Mouse (Mus musculus): ENCODE data around the gene Shf. TPM values are rescaled to one million over a fixed set of nuclear protein-coding genes. Genes with fewer than 3 reads are reported as not detected.

The Shf gene
- polyA plus RNA-seq, 1 experiment: 6.0 TPM

DNA sequence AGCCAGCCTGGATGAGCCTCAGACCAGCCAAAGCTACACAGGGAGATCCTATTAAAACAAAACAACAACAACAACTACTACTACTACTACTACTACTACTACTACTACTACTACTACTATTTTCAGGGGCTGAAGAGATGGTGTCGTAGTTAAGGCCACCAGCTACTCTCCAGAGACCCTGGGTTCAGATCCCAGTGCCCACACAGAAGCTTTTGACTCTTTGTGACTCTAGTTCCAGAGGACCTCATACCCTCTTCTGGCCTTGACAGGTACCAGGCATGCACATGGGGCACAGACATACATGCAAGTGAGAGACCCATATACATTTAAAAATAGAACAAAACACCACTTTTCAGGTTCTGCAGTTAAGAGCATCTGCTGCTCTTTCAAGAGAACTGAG lies 3.6 kb upstream of the Shf start:
- TF ChIP-seq POLR2A (IDR thresholded peaks at IDR 0.05; ENCODE audit: insufficient read depth, low read length) (no peak), CTCF (IDR thresholded peaks at IDR 0.05; ENCODE audit: low read depth, low read length) (no peak), EP300 (IDR thresholded peaks at IDR 0.05; ENCODE audit: insufficient read depth, low read depth, low read length) (no peak)
- Histone ChIP-seq H3K4me3 (ENCODE audit: low read depth, low read length) (no peak overlapping the region), H3K4me1 (ENCODE audit: control insufficient read depth, insufficient read depth, low read length) (no peaks in the 10 kb centered on the region), H3K36me3 (ENCODE audit: control insufficient read depth, insufficient read depth, low read length, poor library complexity, severe bottlenecking) (no peaks in the 10 kb centered on the region), H3K27me3 (ENCODE audit: control insufficient read depth, insufficient read depth, low read length, poor library complexity, severe bottlenecking) (no peaks in the 10 kb centered on the region), H3K27ac (ENCODE audit: insufficient read depth, low read length) (no peak overlapping the region), H3K9me3 (replicated peaks; ENCODE audit: control insufficient read depth, insufficient read depth, low read length, poor library complexity, severe bottlenecking) (no peaks in the 10 kb centered on the region), H3K9ac (ENCODE audit: low read depth, poor library complexity, severe bottlenecking) (no peak overlapping the region)

DNA sequence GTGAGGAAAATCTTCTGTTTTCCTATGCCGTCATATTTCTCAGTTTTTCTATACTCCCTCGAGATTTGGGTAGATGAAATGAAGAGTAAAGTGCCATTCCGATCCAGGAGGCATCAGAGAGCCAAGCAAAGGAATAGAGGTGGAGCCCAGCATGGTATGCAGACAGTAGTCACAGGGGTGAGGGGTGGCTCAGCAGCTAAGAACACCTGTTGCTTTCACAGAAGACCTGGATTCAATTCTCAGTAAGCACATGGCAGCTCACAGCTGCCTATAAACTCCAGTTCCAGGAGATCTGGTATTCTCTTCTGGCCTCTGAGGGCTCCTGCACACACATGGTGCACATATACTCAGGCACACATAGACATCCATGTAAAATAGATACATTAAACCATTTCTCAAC lies 3.1 kb upstream of the Shf start:
- Histone ChIP-seq H3K36me3 (ENCODE audit: control insufficient read depth, insufficient read depth, low read length, poor library complexity, severe bottlenecking) (no peaks in the 10 kb centered on the region), H3K27ac (ENCODE audit: insufficient read depth, low read length) (no peak overlapping the region), H3K9ac (ENCODE audit: low read depth, poor library complexity, severe bottlenecking) (no peak overlapping the region), H3K27me3 (ENCODE audit: control insufficient read depth, insufficient read depth, low read length, poor library complexity, severe bottlenecking) (no peaks in the 10 kb centered on the region), H3K9me3 (replicated peaks; ENCODE audit: control insufficient read depth, insufficient read depth, low read length, poor library complexity, severe bottlenecking) (no peaks in the 10 kb centered on the region), H3K4me3 (ENCODE audit: low read depth, low read length) (no peak overlapping the region), H3K4me1 (ENCODE audit: control insufficient read depth, insufficient read depth, low read length) (no peaks in the 10 kb centered on the region)
- TF ChIP-seq POLR2A (IDR thresholded peaks at IDR 0.05; ENCODE audit: insufficient read depth, low read length): no peak

- Histone ChIP-seq H3K4me3 (ENCODE audit: low read depth, low read length) (0 out of 2 replicates have a peak overlapping the region, but pooled peaks have one; percentile 11), H3K9ac (ENCODE audit: low read depth, poor library complexity, severe bottlenecking) (no peak overlapping the region), H3K9me3 (replicated peaks; ENCODE audit: control insufficient read depth, insufficient read depth, low read length, poor library complexity, severe bottlenecking) (no peaks in the 10 kb centered on the region), H3K36me3 (ENCODE audit: control insufficient read depth, insufficient read depth, low read length, poor library complexity, severe bottlenecking) (no peaks in the 10 kb centered on the region), H3K27me3 (ENCODE audit: control insufficient read depth, insufficient read depth, low read length, poor library complexity, severe bottlenecking) (no peaks in the 10 kb centered on the region), H3K4me1 (ENCODE audit: control insufficient read depth, insufficient read depth, low read length) (no peaks in the 10 kb centered on the region), H3K27ac (ENCODE audit: insufficient read depth, low read length) (0 out of 2 replicates have a peak overlapping the region, but pooled peaks have one; percentile 44)
- peak; percentile 92 for TF ChIP-seq EP300 (IDR thresholded peaks at IDR 0.05; ENCODE audit: insufficient read depth, low read depth, low read length)
- TF ChIP-seq CTCF (IDR thresholded peaks at IDR 0.05; ENCODE audit: low read depth, low read length): no peak
These were observed 1.3 kb upstream of the Shf start for GRCm38 (mm10) chr2:122370101-122370750.

DNA sequence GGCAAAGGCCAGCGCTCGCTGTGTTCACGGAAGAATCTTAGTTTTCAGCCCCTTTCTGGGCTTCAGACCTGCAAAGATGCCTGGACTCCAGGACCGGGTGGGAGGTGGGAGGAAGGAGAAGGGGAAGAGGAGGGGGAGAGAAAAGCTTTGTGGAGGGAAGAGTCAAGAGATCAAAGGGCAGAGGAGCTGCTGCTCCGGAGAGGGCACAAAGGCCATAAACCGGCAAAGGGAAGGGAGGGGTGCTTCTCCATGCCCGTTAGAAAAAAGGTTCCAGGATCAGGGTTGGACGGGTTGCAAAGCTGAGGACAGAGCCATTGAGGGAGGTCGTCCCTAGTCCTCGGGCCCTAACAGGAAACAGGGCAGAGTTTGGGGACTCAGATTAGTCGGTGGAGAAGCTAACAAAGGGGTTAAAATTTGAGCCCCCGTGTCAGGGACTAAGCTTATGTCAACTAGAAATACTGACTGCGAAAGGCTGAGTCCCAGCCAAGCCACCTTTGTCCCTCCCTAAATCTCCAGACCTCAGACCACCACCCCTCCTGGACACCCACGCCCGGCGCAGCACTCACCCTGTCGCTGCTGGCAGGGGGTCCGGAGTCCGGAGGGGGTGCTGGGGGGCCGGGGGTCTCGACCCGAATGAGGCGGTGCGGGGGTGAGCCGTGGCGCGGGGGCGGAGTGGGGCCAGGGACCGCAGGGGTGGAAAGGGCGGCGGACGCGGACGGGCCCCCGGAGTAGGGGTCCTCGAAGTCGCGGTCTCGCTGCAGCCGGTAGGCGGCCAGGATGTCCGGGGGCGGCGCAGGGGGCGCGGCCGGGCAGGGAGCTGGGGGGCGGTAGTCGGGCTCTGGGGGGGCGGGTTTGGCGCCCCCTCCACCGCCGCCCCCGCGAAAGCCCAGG lies 636 bp downstream of the Shf start:
- H3K27ac ChIP-seq (ENCODE audit: insufficient read depth, low read length): no peak overlapping the region
- no peaks in the 10 kb centered on the region for H3K9me3 ChIP-seq (replicated peaks; ENCODE audit: control insufficient read depth, insufficient read depth, low read length, poor library complexity, severe bottlenecking)
- TF ChIP-seq POLR2A (IDR thresholded peaks at IDR 0.05; ENCODE audit: insufficient read depth, low read length) (no peak), CTCF (IDR thresholded peaks at IDR 0.05; ENCODE audit: low read depth, low read length) (no peak), EP300 (IDR thresholded peaks at IDR 0.05; ENCODE audit: insufficient read depth, low read depth, low read length) (no peak)
- no peaks in the 10 kb centered on the region for H3K36me3 ChIP-seq (ENCODE audit: control insufficient read depth, insufficient read depth, low read length, poor library complexity, severe bottlenecking)
- peak overlapping the region; percentile 64 for H3K4me3 ChIP-seq (ENCODE audit: low read depth, low read length)
- H3K9ac ChIP-seq (ENCODE audit: low read depth, poor library complexity, severe bottlenecking): peak overlapping the region; percentile 93
- no peaks in the 10 kb centered on the region for H3K4me1 ChIP-seq (ENCODE audit: control insufficient read depth, insufficient read depth, low read length)
- no peaks in the 10 kb centered on the region for H3K27me3 ChIP-seq (ENCODE audit: control insufficient read depth, insufficient read depth, low read length, poor library complexity, severe bottlenecking)

GRCm38 (mm10) chr2:122367701-122368080 lies 1.3 kb downstream of the Shf start:
- Histone ChIP-seq H3K27me3 (ENCODE audit: control insufficient read depth, insufficient read depth, low read length, poor library complexity, severe bottlenecking) (no peaks in the 10 kb centered on the region), H3K9me3 (replicated peaks; ENCODE audit: control insufficient read depth, insufficient read depth, low read length, poor library complexity, severe bottlenecking) (no peaks in the 10 kb centered on the region), H3K4me1 (ENCODE audit: control insufficient read depth, insufficient read depth, low read length) (no peaks in the 10 kb centered on the region), H3K36me3 (ENCODE audit: control insufficient read depth, insufficient read depth, low read length, poor library complexity, severe bottlenecking) (no peaks in the 10 kb centered on the region), H3K27ac (ENCODE audit: insufficient read depth, low read length) (no peak overlapping the region), H3K4me3 (ENCODE audit: low read depth, low read length) (peak overlapping the region; percentile 64; the same call in 1 of the 2 replicates), H3K9ac (ENCODE audit: low read depth, poor library complexity, severe bottlenecking) (no peak overlapping the region)
- TF ChIP-seq POLR2A (IDR thresholded peaks at IDR 0.05; ENCODE audit: insufficient read depth, low read length) (no peak), CTCF (IDR thresholded peaks at IDR 0.05; ENCODE audit: low read depth, low read length) (no peak), EP300 (IDR thresholded peaks at IDR 0.05; ENCODE audit: insufficient read depth, low read depth, low read length) (no peak)

GRCm38 (mm10) chr2:122367181-122367580 lies 1.8 kb downstream of the Shf start:
- no peak overlapping the region for H3K9ac ChIP-seq (ENCODE audit: low read depth, poor library complexity, severe bottlenecking)
- H3K27me3 ChIP-seq (ENCODE audit: control insufficient read depth, insufficient read depth, low read length, poor library complexity, severe bottlenecking): no peaks in the 10 kb centered on the region
- no peaks in the 10 kb centered on the region for H3K9me3 ChIP-seq (replicated peaks; ENCODE audit: control insufficient read depth, insufficient read depth, low read length, poor library complexity, severe bottlenecking)
- H3K4me3 ChIP-seq (ENCODE audit: low read depth, low read length): no peak overlapping the region
- H3K27ac ChIP-seq (ENCODE audit: insufficient read depth, low read length): no peak overlapping the region
- H3K36me3 ChIP-seq (ENCODE audit: control insufficient read depth, insufficient read depth, low read length, poor library complexity, severe bottlenecking): no peaks in the 10 kb centered on the region
- H3K4me1 ChIP-seq (ENCODE audit: control insufficient read depth, insufficient read depth, low read length): no peaks in the 10 kb centered on the region
- TF ChIP-seq POLR2A (IDR thresholded peaks at IDR 0.05; ENCODE audit: insufficient read depth, low read length): no peak
- TF ChIP-seq EP300 (IDR thresholded peaks at IDR 0.05; ENCODE audit: insufficient read depth, low read depth, low read length): no peak
- no peak for TF ChIP-seq CTCF (IDR thresholded peaks at IDR 0.05; ENCODE audit: low read depth, low read length)
